Mouse (Mus musculus): ENCODE data around the gene Mllt6. TPM values are rescaled to one million over a fixed set of nuclear protein-coding genes. Genes with fewer than 3 reads are reported as not detected.
A peak's percentile ranks its signal among the peaks of the same experiment; 100 is the strongest.
"Not testable (repeated sequence)": the region's sequence is repeated elsewhere in the genome, so short reads cannot be mapped to it uniquely, and the experiment has no call there.

Gene Mllt6
- polyA plus RNA-seq, 1 experiment from 2014 or later, result 3.4 TPM

GRCm38 (mm10) chr11:97728311-97728710, 65.1 kb downstream of the Mllt6 start:
- 0 out of 2 replicates have a peak overlapping the region, but pooled peaks have one; percentile 25 for H3K9ac ChIP-seq
- peaks cover 78% of the 10 kb centered on the region for H3K36me3 ChIP-seq
- H3K9me3 ChIP-seq, result no peaks in the 10 kb centered on the region
- H3K4me3 ChIP-seq, result no peak overlapping the region
- no peak overlapping the region for H3K4me2 ChIP-seq (replicated peaks)
- no peak for ATAC-seq (ENCODE audit: insufficient number of reproducible peaks, insufficient read depth, low FRiP score, low TSS enrichment)
- H3K4me1 ChIP-seq, result peaks cover 6% of the 10 kb centered on the region
- WGBS, result 63% methylated on average over 7 of the region's 7 CpGs
- H3K27ac ChIP-seq, result no peak overlapping the region
- H3K27me3 ChIP-seq, result no peaks in the 10 kb centered on the region

- Histone ChIP-seq H3K4me3 (no peak overlapping the region), H3K27ac (no peak overlapping the region), H3K4me1 (peaks cover 10% of the 10 kb centered on the region), H3K9me3 (no peaks in the 10 kb centered on the region), H3K36me3 (peaks cover 73% of the 10 kb centered on the region), H3K4me2 (replicated peaks) (no peak overlapping the region), H3K27me3 (no peaks in the 10 kb centered on the region), H3K9ac (no peak overlapping the region)
- WGBS, result 73% methylated on average over 7 of the region's 7 CpGs
- no peak for ATAC-seq (ENCODE audit: insufficient number of reproducible peaks, insufficient read depth, low FRiP score, low TSS enrichment)
These were observed 65.5 kb downstream of the Mllt6 start for GRCm38 (mm10) chr11:97728730-97729129.

DNA sequence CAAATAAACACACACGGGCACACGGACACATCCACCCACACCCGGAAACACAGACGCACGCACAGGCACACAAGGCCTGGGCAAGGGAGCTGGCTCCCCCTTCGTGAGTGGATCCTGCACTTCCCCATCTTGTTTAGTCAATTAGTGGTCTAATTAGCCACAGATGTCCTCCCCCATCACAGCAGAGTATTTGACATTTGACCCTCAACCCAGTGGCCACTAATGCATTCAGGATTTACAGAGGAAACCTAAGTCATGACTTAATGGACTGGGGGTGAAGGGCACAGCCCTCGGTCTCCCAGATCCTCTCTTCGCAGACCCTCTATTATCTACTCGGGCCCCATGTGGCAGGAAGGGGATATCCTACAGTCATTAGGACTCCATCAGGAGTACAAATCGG, 70.5 kb downstream of the Mllt6 start:
- WGBS, result 11% methylated on average over 10 of the region's 10 CpGs
- H3K4me1 ChIP-seq, result peaks cover 25% of the 10 kb centered on the region
- no peaks in the 10 kb centered on the region for H3K9me3 ChIP-seq
- H3K4me2 ChIP-seq (replicated peaks), result peak overlapping the region; percentile 26; the same call in 1 of the 2 replicates
- no peak overlapping the region for H3K4me3 ChIP-seq
- H3K9ac ChIP-seq, result no peak overlapping the region
- peak overlapping the region; percentile 32; the same call in 1 of the 2 replicates for H3K27ac ChIP-seq
- H3K36me3 ChIP-seq, result peaks cover 26% of the 10 kb centered on the region
- no peak for ATAC-seq (ENCODE audit: insufficient number of reproducible peaks, insufficient read depth, low FRiP score, low TSS enrichment)
- no peaks in the 10 kb centered on the region for H3K27me3 ChIP-seq

GRCm38 (mm10) chr11:97734810-97735209, 71.6 kb downstream of the Mllt6 start:
- not testable (repeated sequence) for H3K4me3 ChIP-seq; H3K27me3 ChIP-seq; ATAC-seq (ENCODE audit: insufficient number of reproducible peaks, insufficient read depth, low FRiP score, low TSS enrichment); H3K4me2 ChIP-seq (replicated peaks); H3K9me3 ChIP-seq; H3K27ac ChIP-seq; H3K9ac ChIP-seq
- WGBS, result 87% methylated on average over 5 of the region's 5 CpGs
- Histone ChIP-seq H3K36me3 (peaks cover 16% of the 10 kb centered on the region), H3K4me1 (peaks cover 25% of the 10 kb centered on the region)

Small RNA genes lying within 50 kb of the gene (microRNA-seq; reads per million reads assigned to microRNA genes)
- gene Gm24158, result 0.73 reads per million
- 0.54 reads per million for gene Mir6927

Other genes starting within 250 kb of the Mllt6 start
- 8.5 and 10.1 TPM in 2 replicates for gene Arhgap23, start 247.9 kb upstream of the Mllt6 start, polyA plus RNA-seq (2016; fragmentation: Nextera tagmentation; extraction: Ambion mirVana)
- gene 4933428G20Rik, start 163.1 kb upstream of the Mllt6 start, polyA plus RNA-seq (2016; fragmentation: Nextera tagmentation; extraction: Ambion mirVana), result 1.1 and 1.4 TPM in 2 replicates
- gene Srcin1, start 87.2 kb upstream of the Mllt6 start, polyA plus RNA-seq (2016; fragmentation: Nextera tagmentation; extraction: Ambion mirVana), result 1.00 and 1.3 TPM in 2 replicates
- 15.3 and 16.4 TPM in 2 replicates for gene Epop, start 33.7 kb upstream of the Mllt6 start, polyA plus RNA-seq (2016; fragmentation: Nextera tagmentation; extraction: Ambion mirVana)
- gene Cisd3, start 22.4 kb downstream of the Mllt6 start, polyA plus RNA-seq (2016; fragmentation: Nextera tagmentation; extraction: Ambion mirVana), result 11.6 and 13.7 TPM in 2 replicates
- 20.6 and 21.6 TPM in 2 replicates for gene Pcgf2, start 37.1 kb downstream of the Mllt6 start, polyA plus RNA-seq (2016; fragmentation: Nextera tagmentation; extraction: Ambion mirVana)
- 447 and 479 TPM in 2 replicates for gene Psmb3, start 40.0 kb downstream of the Mllt6 start, polyA plus RNA-seq (2016; fragmentation: Nextera tagmentation; extraction: Ambion mirVana)
- 2.6 and 3.0 TPM in 2 replicates for gene Pip4k2b, start 81.3 kb downstream of the Mllt6 start, polyA plus RNA-seq (2016; fragmentation: Nextera tagmentation; extraction: Ambion mirVana)
- 23.1 and 24.8 TPM in 2 replicates for gene Cwc25, start 103.1 kb downstream of the Mllt6 start, polyA plus RNA-seq (2016; fragmentation: Nextera tagmentation; extraction: Ambion mirVana)
- gene 1700001P01Rik, start 112.5 kb downstream of the Mllt6 start, polyA plus RNA-seq (2016; fragmentation: Nextera tagmentation; extraction: Ambion mirVana), result 0.39 TPM in 1 of 2 replicates, not detected in the other
- 474 and 481 TPM in 2 replicates for gene Rpl23, start 119.0 kb downstream of the Mllt6 start, polyA plus RNA-seq (2016; fragmentation: Nextera tagmentation; extraction: Ambion mirVana)
- gene Lasp1, start 135.6 kb downstream of the Mllt6 start, polyA plus RNA-seq (2016; fragmentation: Nextera tagmentation; extraction: Ambion mirVana), result 117 and 125 TPM in 2 replicates
- 11.3 and 12.4 TPM in 2 replicates for gene B230217C12Rik, start 177.4 kb downstream of the Mllt6 start, polyA plus RNA-seq (2016; fragmentation: Nextera tagmentation; extraction: Ambion mirVana)
- 0.50 and 0.51 TPM in 2 replicates for gene Fbxo47, start 220.7 kb downstream of the Mllt6 start, polyA plus RNA-seq (2016; fragmentation: Nextera tagmentation; extraction: Ambion mirVana)

All from embryonic facial prominence, embryonic 12.5 days (tissue).